Mouse (Mus musculus) heart, embryonic 12.5 days (tissue): Measurements from ENCODE around the gene Pax7. TPM values are rescaled to one million over a fixed set of nuclear protein-coding genes. Genes with fewer than 3 reads are reported as not detected.

Experiments used
- ATAC-seq: fragments of 200-750 bp; cut with Nextera tagmentation; 2 replicates; pipeline ENCODE4 v1.8.0; 2017; ENCODE audit warnings: moderate TSS enrichment, moderate library complexity; ENCODE audit not compliant: insufficient number of reproducible peaks, low FRiP score
- H3K27ac ChIP-seq: fragments of 300-500 bp; sonication (generic); 2 replicates; pipeline ENCODE4 v1.5.1; 2016; ENCODE audit warnings: mild to moderate bottlenecking, moderate library complexity; ENCODE audit not compliant: poor library complexity, severe bottlenecking
- H3K27me3 ChIP-seq: fragments of 300-500 bp; sonication (generic); replicated peaks from 2 replicates; pipeline ENCODE4 v1.6.1; 2016; ENCODE audit warnings: mild to moderate bottlenecking, moderate library complexity
- H3K36me3 ChIP-seq: fragments of 300-500 bp; sonication (generic); 2 replicates; pipeline ENCODE4 v1.6.1; 2016; ENCODE audit warnings: mild to moderate bottlenecking, moderate library complexity
- H3K4me1 ChIP-seq: fragments of 300-500 bp; sonication (generic); replicated peaks from 2 replicates; pipeline ENCODE4 v1.6.1; 2016; ENCODE audit warnings: mild to moderate bottlenecking
- H3K4me2 ChIP-seq: fragments of 300-500 bp; sonication (generic); 2 replicates; pipeline ENCODE4 v1.6.1; 2016; ENCODE audit warnings: mild to moderate bottlenecking, moderate library complexity
- H3K4me3 ChIP-seq: fragments of 300-500 bp; sonication (generic); 2 replicates; pipeline ENCODE4 v1.5.1; 2016; ENCODE audit warnings: mild to moderate bottlenecking
- H3K9ac ChIP-seq: fragments of 300-500 bp; sonication (generic); 2 replicates; pipeline ENCODE4 v1.6.1; 2016; ENCODE audit warnings: mild to moderate bottlenecking, moderate library complexity
- H3K9me3 ChIP-seq: fragments of 300-500 bp; sonication (generic); replicated peaks from 2 replicates; pipeline ENCODE4 v1.6.1; 2016; ENCODE audit warnings: mild to moderate bottlenecking, moderate library complexity
- WGBS: fragments of 180-500 bp; shearing (Covaris S2); methylation state at CpG from one replicate; pipeline ENCODE4 v1.1.7; 2016; 5-methylcytosine and 5-hydroxymethylcytosine counted together
- polyA plus RNA-seq: library from polyadenylated mRNA; unstranded; fragments of >200 nt; fragmentation: Nextera tagmentation; extraction: Ambion mirVana; gene quantifications from 2 replicates; pipeline ENCODE4 v1.2.1, GENCODE M21; 2016

The Pax7 gene
- polyA plus RNA-seq, 1 experiment from 2014 or later, result 0.06 TPM

DNA sequence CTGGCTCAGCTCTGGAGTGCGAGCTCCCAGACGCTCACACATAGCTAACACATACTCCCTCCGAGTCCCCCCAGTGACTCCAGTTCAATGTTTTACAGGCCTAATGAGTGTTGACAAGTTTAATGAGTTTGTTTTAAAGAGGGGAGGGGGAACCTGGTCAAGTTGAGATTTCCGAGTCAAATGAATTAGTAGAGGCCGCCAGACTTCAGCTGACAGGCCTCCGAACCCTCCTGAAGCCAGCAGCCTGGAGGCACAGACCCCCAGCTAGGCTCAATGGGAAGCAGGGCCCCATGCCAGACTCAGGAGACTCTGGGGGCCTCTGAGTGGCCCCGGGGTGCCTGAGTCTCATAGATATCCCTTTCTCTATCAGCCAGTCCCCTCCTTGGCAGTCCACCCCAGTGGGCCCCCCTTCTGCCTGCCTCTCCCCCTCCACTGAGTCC lies 23.9 kb downstream of the Pax7 start:
- Histone ChIP-seq H3K9ac (no peak overlapping the region), H3K4me2 (no peak overlapping the region), H3K27me3 (peaks cover 97% of the 10 kb centered on the region), H3K27ac (no peak overlapping the region), H3K4me3 (no peak overlapping the region), H3K36me3 (no peaks in the 10 kb centered on the region), H3K9me3 (0 out of 2 replicates have a peak, but pooled peaks cover 4% of the 10 kb centered on the region), H3K4me1 (peaks cover 21% of the 10 kb centered on the region)
- ATAC-seq, result no peak
- 12% methylated on average over 7 of the region's 7 CpGs for WGBS

DNA sequence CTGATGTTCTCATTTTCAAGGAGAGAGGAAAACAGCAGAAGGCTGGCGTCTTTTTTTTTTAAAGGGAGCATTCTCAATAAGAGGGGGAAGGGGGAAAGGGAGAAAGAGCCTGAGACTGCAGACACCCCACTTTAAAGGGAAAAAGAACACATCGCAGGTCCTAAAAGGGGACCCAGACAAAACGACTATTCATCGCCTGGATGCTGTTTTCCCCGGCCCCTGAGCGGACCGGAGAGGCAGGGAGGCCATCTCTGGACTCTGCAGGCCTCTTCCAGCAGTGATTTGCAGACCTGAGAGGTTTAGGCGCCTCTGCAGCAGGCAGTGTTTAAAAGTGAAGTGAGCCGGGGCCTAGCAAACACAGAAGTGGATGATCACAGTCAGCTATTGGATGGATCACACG lies 25.5 kb downstream of the Pax7 start:
- Histone ChIP-seq H3K27me3 (peaks cover 94% of the 10 kb centered on the region), H3K9ac (no peak overlapping the region), H3K4me2 (no peak overlapping the region), H3K4me3 (no peak overlapping the region), H3K27ac (no peak overlapping the region), H3K36me3 (no peaks in the 10 kb centered on the region), H3K4me1 (peaks cover 21% of the 10 kb centered on the region), H3K9me3 (0 out of 2 replicates have a peak, but pooled peaks cover 4% of the 10 kb centered on the region)
- 17% methylated on average over 10 of the region's 10 CpGs for WGBS
- no peak for ATAC-seq

DNA sequence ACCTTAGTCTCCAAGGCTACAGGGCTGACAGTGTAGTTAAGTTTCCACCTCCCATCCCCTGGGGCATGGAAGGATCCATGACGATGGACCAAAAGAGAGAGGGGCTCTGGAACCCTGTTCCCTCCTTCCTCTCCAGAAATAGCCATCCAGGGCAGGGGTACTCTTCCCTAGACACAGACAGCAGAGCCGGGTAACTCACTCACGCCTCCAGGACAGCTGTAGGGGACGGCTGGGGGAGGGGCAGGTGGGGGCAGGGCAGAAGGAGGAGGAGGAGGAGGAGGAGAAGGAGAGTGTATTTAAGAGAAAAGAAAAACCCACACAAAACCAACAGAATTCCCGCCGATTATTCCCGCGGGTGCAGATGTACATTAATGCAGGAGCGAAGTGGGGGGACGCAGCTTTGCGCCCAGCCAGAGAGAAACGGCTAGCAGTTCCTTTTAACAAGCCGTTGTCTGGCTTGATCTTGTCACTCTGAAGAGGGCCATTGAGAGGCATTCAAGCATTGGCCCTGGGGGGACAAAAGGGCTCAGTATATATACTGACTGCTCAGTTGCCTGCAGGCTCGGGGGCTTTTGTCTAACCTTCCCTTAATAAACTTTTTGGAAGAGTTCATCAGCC lies 26.0 kb downstream of the Pax7 start:
- WGBS, result 9% methylated on average over 14 of the region's 14 CpGs
- peaks cover 21% of the 10 kb centered on the region for H3K4me1 ChIP-seq

DNA sequence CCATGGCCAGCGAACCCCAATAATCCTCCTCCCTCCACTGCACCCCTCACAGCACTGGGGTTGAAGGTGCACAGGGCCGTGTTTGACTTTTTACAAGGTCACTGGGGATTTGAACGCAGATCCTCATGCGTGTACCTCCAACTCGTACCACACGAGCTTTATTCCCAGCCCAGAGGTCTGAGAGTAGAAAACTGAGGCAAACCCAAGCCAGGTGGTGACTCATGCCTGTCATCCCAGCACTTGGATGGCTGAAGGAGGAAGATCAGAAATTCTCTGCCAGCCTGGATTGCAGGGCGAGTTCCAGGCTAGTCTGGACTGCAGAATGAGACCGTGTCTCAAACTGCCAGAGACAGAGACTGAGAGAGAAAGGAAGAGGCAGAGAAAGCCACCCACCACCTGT lies 28.4 kb downstream of the Pax7 start:
- Histone ChIP-seq H3K4me2 (no peak overlapping the region), H3K27me3 (peaks cover 94% of the 10 kb centered on the region), H3K9ac (no peak overlapping the region), H3K36me3 (no peaks in the 10 kb centered on the region), H3K4me1 (peaks cover 14% of the 10 kb centered on the region), H3K9me3 (no peaks in the 10 kb centered on the region), H3K27ac (no peak overlapping the region), H3K4me3 (no peak overlapping the region)
- WGBS, result 76% methylated on average over 8 of the region's 8 CpGs
- no peak for ATAC-seq

More for the DNA sequence above, 26.0 kb downstream of the Pax7 start:
- no peak overlapping the region for H3K4me2 ChIP-seq
- peaks cover 94% of the 10 kb centered on the region for H3K27me3 ChIP-seq
- H3K36me3 ChIP-seq, result no peaks in the 10 kb centered on the region
- no peak for ATAC-seq
- H3K9me3 ChIP-seq, result 0 out of 2 replicates have a peak, but pooled peaks cover 4% of the 10 kb centered on the region
- H3K9ac ChIP-seq, result no peak overlapping the region
- H3K4me3 ChIP-seq, result no peak overlapping the region
- H3K27ac ChIP-seq, result no peak overlapping the region

DNA sequence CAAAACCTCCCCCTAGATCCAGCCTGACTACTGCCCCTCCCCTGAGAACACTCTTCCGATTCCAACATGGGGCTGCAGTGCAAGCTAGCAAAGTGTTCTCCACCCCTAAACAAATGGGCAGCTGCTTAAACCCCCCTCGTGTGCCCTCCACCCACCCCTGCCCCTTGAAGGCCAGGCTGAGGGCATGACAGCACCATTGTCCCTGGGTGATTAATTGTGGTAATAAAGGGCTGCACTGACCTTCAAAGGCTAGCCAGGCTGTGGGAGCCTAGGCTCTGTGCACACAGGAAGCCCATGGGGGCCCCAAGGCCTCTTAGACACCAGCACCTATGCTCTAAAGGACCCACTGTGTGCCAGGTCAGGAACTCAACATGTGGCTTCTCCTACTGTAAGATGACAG lies 29.3 kb downstream of the Pax7 start:
- H3K27ac ChIP-seq, result no peak overlapping the region
- no peak for ATAC-seq
- H3K9me3 ChIP-seq, result no peaks in the 10 kb centered on the region
- H3K9ac ChIP-seq, result no peak overlapping the region
- H3K36me3 ChIP-seq, result no peaks in the 10 kb centered on the region
- no peak overlapping the region for H3K4me3 ChIP-seq
- H3K4me1 ChIP-seq, result peaks cover 6% of the 10 kb centered on the region
- peaks cover 94% of the 10 kb centered on the region for H3K27me3 ChIP-seq
- 49% methylated on average over 2 of the region's 2 CpGs for WGBS
- no peak overlapping the region for H3K4me2 ChIP-seq

DNA sequence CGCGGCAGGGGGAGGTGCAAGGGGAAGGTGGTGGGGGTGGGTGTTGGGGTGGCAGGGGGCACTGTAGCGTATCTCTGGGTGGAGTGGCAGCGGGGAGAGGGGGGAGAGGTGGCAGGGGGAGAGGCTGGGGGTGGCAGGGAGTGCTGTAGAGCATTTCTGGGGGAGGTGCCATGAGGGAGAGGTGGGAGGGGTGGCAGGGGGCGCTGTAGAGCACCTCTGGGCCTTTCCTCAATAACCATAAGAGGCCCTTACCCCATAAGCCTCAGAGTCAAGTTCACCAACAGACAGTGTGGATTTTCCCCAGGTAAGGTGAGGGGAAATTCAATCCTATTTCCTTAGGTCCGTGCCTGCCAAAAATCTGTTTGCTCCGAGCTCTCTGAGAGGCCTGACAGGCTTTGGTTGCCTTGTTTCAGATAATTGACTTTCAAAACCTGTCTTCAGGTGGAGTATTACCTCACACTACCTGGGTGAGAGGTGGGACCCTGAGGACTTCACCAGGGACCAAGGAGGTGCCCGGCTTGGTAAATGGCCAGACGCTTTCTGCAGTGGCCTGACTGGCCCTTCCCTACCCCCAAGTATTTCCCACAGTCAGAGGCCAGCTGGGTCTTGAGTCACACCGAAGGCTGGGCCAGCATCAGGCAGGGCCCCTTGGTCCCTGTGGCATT lies 33.8 kb downstream of the Pax7 start:
- no peak overlapping the region for H3K27ac ChIP-seq

DNA sequence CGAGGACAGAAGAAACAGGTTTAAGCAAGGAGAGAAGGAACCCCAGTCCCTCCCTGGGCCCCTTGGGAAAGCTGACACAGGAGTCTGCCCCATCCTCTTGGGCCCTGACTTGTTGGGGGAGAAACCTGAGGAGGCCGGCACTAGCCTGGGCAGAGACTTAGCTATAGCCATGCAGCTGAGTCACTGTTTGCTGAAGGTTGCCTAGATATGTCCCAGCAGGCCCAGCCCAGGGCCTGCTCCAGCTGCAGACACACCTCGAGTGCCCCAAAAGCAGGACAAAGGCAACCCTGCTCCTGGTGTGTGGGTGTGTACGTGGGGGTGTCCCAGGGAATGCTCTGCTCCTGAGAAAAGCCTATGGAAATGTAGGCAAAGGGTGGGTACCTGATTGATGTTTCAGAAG lies 36.0 kb downstream of the Pax7 start:
- no peaks in the 10 kb centered on the region for H3K36me3 ChIP-seq
- H3K9ac ChIP-seq, result no peak overlapping the region
- WGBS, result 34% methylated on average over 4 of the region's 4 CpGs
- peaks cover 96% of the 10 kb centered on the region for H3K27me3 ChIP-seq
- H3K27ac ChIP-seq, result no peak overlapping the region
- no peaks in the 10 kb centered on the region for H3K9me3 ChIP-seq
- no peak for ATAC-seq
- no peaks in the 10 kb centered on the region for H3K4me1 ChIP-seq
- H3K4me3 ChIP-seq, result no peak overlapping the region
- H3K4me2 ChIP-seq, result no peak overlapping the region

More for the DNA sequence above, 33.8 kb downstream of the Pax7 start:
- Histone ChIP-seq H3K4me1 (no peaks in the 10 kb centered on the region), H3K4me2 (no peak overlapping the region), H3K9ac (no peak overlapping the region), H3K4me3 (no peak overlapping the region), H3K36me3 (no peaks in the 10 kb centered on the region), H3K27me3 (peaks cover 97% of the 10 kb centered on the region), H3K9me3 (no peaks in the 10 kb centered on the region)
- 61% methylated on average over 9 of the region's 10 CpGs for WGBS
- no peak for ATAC-seq

DNA sequence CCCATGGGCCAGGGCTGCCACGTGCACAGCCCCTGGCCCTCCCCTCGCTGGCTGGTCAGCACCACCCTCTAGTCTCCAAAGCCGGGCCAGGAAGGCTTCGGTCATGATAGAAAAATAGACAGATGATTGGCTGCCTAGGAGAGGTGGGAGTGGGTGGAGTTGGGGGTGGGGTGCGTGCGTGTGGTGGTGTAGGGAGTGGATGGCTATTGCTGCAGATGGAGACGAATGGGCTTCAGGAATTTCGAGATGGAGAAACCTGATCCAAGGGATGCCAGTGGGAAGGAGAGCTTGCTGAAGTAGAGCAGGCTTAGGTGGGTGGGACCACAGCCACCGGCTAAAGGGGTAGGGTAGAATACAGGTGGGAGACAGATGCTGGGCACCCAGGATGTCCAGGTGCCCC lies 37.2 kb downstream of the Pax7 start:
- WGBS, result 30% methylated on average over 9 of the region's 9 CpGs
- H3K4me1 ChIP-seq, result no peaks in the 10 kb centered on the region
- H3K27ac ChIP-seq, result no peak overlapping the region
- peaks cover 95% of the 10 kb centered on the region for H3K27me3 ChIP-seq
- H3K9me3 ChIP-seq, result no peaks in the 10 kb centered on the region
- H3K36me3 ChIP-seq, result no peaks in the 10 kb centered on the region
- H3K4me2 ChIP-seq, result no peak overlapping the region
- no peak for ATAC-seq
- no peak overlapping the region for H3K9ac ChIP-seq
- H3K4me3 ChIP-seq, result no peak overlapping the region

DNA sequence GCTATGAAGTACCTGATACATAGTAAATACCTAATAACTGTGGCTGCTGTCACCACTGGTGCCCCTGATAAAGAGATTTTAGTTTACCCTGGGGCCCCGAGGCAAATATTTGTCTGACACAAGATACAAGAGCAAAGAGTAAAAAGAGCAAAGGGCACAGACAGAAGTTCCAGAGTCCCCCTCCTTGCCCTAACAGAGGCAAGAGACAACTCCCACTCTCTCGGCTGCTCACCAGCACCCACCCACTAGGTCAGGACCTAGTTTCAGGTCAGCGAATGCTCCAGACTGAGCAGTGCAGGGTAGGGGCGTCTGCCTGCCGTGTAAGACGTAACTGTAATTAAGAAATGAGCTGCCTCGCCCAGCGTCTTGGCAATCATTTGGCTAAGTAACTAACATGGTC lies 42.2 kb downstream of the Pax7 start:
- Histone ChIP-seq H3K36me3 (no peaks in the 10 kb centered on the region), H3K4me1 (no peaks in the 10 kb centered on the region), H3K4me2 (no peak overlapping the region), H3K4me3 (no peak overlapping the region), H3K27me3 (peaks cover 95% of the 10 kb centered on the region), H3K9ac (no peak overlapping the region), H3K9me3 (0 out of 2 replicates have a peak, but pooled peaks cover 4% of the 10 kb centered on the region), H3K27ac (no peak overlapping the region)
- no peak for ATAC-seq
- WGBS, result 58% methylated on average over 8 of the region's 8 CpGs

DNA sequence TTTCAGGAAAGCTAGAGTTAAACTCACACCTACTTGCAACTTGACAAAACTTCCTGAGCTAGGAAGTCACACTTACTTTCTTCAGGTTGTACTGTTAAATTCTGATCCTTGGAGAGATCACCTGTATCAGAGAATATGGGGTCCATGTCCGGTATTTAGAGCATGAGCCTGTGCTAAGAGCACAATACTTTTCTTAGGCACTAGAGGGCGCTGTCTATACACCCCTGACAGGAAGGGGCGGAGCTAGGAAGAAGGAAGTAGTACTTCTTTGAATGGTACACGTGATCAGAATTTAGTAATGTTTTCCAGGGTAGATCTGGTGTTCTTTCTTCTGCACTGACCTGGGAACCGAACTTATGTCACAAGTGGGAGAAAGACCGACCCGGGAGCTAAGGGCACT lies 43.6 kb downstream of the Pax7 start:
- Histone ChIP-seq H3K9me3 (0 out of 2 replicates have a peak, but pooled peaks cover 4% of the 10 kb centered on the region), H3K4me1 (no peaks in the 10 kb centered on the region), H3K4me2 (no peak overlapping the region), H3K27ac (no peak overlapping the region), H3K36me3 (no peaks in the 10 kb centered on the region), H3K9ac (no peak overlapping the region), H3K4me3 (no peak overlapping the region), H3K27me3 (peaks cover 95% of the 10 kb centered on the region)
- WGBS, result 72% methylated on average over 7 of the region's 7 CpGs
- ATAC-seq, result no peak

DNA sequence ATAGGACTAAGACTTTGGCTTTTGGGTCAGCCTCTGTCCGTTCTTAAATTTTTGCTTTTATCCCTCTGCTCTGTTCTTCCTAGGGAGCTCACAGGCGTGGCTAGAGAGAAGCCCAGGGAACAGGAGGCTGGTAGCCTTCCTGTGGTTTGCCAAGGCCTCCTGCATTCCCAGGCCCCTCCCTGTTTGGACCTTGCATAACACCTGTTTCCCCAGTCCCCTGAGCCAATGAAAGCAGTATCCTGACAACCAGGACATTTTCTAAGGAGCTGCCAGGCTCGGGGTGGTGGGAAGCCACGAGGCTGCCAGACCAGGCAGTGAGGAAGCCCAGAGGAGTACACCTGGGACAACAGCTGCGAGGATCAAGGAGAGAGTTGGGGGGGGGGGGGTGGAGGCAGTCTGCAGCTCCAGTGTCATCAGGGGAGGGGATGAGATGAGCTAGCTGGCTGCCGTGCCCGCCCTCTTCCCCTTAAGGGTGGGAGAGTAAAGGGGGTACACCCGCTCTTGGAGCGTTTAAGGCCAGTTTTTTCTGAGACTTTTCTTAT lies 50.3 kb downstream of the Pax7 start:
- Histone ChIP-seq H3K4me1 (no peaks in the 10 kb centered on the region), H3K4me3 (no peak overlapping the region), H3K36me3 (no peaks in the 10 kb centered on the region), H3K9me3 (no peaks in the 10 kb centered on the region), H3K9ac (no peak overlapping the region), H3K4me2 (no peak overlapping the region), H3K27me3 (peaks cover 97% of the 10 kb centered on the region), H3K27ac (no peak overlapping the region)
- no peak for ATAC-seq
- 49% methylated on average over 9 of the region's 9 CpGs for WGBS
